Mouse (Mus musculus) 3134 (cell line): Measurements from ENCODE around the gene Ganc.

ENCODE experiments used
- DNase-seq: peaks from one replicate; pipeline ENCODE4 v3.0.0-alpha.2; 2011; ENCODE audit warnings: low spot score; ENCODE audit not compliant: insufficient read length; ENCODE audit errors: extremely low read depth

The Ganc gene

DNA sequence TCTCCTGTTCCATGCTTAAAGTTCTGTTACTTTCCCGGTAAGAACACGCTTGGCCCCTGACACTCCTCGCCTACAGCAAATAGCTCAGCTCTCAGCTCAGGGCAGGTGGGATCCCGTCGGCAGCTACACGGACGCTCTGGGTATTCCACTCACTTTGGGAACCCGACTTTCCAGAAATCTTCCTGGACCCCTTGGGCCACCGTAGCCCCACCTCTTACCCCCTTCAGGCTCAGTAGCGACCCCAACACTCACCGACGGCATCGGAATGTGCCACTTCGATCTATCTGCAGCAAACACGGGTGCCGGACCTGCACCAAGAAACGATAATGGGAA lies at the start of gene Ganc:
TSS of gene Ganc (plus strand) at position 244 of the 333 bp plus-strand sequence.
- no peak for DNase-seq

DNA sequence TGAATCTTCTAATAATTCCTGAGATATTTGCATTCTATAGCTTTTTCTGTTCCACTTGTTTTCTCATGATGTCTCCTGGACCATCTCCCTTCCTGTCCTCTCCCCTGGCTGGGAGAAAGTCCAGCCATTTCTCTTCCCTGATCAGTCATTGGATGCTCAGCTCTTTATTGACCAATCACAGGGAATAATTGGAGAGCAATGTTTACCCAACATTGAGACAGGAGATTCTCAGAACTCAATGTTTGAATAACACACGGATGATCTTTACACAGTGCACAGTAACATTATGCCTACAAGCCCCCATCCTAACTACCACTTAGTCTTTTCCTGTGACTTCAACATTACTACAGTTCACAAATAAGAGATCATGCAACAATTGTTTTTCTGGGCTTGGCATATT lies 43.3 kb upstream of the Ganc start:
- no peak for DNase-seq

DNA sequence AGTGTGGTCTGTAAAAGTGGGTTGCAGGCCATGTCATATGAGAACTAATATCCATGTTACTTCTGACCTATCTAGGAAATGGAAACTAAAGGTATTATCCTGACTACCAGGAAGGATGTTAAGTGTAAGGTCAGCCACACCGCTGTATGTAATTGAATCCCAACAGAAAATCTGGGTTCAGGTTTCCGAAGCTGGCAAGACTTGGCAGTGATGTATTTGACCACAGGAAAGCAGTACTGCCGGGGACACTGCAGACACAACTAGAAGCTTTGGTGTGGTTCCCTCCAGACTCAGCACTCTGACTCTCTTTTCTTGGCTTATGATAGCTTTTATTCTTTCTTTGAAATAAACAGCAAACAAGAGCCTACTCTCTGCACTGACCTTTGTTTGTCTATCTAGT lies 37.2 kb upstream of the Ganc start:
- DNase-seq, result no peak

DNA sequence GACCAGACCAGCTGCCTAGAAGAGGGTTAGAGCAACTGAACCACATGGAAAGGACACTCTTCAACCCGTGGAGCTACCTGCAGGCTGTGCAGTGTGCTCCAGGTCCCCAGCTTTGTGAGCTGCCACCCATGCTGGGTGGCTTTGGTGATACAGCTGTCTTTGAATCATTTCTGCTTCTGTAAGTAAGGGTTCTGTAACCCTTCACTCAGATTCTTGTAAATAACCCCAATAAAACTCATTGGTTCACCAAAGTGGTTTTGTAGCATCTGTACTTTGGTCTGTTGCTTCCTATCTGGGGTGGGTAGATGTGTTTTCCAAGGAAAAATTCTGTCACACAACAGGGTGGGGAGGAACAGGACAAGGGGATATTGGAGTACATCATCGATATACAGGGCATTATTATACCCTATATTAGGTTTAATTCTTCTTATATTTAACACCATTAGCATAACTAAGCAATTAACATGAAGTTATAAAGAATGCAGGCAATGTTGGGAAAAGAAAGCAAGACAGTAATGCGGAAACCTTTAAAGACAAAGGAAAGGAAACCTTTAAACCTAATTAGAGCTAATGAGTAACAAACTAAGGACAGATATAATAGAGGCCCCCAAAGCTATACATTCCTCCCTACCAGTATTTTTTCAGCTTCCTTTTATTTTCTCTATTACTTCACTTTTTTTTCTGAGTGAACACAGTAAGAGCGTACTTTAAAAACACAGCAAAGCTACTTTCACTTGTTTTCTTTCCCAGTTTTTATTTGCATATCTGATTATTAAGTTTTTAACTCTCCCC lies 36.1 kb upstream of the Ganc start:
- DNase-seq, result no peak

- DNase-seq, result no peak
Measured at GRCm38 (mm10) chr2:120373858-120374257, 29.8 kb upstream of the Ganc start.

GRCm38 (mm10) chr2:120386264-120386663 lies 17.4 kb upstream of the Ganc start:
- DNase-seq, result no peak

GRCm38 (mm10) chr2:120387291-120387690 lies 16.4 kb upstream of the Ganc start:
- no peak for DNase-seq

GRCm38 (mm10) chr2:120389376-120389775 lies 14.3 kb upstream of the Ganc start:
- no peak for DNase-seq

DNA sequence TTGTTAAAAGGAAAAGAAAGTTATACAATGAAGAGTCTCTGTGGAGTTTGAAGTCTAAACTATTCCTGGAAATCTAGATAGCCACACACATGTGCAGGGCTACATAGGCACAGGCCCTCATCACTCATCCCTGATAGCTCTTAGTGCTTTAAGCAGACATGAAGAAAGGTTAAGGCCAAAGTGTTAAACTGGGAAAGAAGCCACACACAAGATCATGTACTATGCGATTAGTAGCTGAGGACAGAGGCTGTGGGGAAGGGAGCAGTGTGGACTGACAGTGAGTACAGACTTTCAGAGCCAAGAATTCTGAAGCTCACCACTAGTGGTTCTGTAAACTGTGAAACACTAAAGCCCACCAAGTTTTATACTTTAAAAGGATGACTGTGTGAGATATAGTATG lies 12.8 kb upstream of the Ganc start:
- DNase-seq, result no peak

GRCm38 (mm10) chr2:120392406-120392805 lies 11.3 kb upstream of the Ganc start:
- no peak for DNase-seq

DNA sequence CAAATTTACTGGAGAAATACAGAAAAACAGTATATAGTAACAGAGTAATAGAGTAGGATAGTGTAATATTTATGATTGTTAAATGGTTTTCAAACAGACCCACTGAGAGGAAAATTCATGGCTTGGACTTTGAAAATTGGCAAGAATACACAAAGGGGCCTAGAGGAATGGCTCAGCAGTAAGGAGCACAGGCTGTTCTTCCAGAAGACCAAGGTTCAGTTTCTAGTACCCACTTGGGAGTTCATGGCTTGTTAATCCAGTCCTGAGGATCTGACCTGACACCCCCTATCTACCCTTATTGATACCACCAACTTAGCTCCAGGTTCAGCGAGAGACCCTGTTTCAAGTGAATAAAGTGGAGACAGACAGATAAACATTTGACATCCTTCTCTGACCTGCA lies 5.7 kb upstream of the Ganc start:
- DNase-seq, result no peak

DNA sequence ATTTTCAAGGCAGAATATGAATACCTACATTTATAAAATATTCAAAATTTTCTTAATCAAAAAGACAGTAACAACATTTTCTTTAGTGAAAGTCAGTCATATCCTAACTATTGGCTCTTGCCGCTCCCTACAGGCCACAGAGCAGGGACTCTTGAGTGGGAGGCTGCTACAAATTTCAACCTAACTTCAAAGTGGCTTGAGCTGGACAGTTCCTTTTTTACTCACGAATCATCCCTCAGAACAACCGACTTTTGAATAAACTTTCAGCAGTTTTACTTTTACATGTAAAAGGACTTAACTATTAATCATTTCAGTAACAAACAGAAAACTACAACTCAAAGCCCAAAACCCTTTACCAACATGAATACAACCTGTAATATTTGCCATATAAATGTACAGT lies 883 bp upstream of the Ganc start:
- DNase-seq, result no peak

DNA sequence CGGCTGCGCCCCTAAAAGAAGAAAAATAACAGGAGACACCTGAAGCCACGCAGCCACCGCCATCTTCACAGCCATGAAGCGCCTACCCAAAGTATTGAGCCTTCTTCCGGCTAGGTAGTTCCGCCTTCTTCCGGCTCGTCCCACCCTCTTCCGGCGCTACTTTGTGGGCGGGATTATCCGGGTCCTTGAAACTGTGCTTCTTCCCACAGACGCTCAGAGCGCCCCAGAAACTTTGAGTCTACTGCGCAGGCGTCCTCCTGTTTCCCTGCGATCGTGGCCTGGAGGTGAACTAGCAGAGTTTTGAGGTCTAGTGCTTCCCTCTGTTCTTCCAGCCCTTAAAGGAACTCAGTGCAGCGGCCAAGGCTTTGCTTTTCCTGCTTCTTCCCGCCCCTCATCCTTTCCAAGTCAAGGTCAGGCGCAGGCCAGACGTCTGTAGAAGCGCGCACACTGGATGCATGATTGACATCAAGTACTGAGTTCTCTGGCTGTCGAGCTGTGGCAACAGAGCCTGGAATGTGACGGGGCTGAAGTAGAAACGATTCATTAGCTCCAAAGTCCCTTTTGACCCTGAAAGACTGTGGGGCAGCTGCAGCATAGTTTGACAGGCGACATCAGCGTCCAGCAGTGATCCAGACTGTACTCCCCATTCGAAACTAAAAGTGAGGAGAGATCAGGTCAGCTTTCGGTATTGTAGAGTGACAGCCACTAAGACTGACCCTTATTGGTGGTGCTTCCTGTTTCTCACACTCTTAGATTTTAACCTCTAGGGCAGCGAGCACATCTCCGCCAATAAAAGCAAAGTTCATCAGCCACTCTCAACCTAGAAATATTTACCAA lies 508 bp downstream of the Ganc start, which contains the start of gene Tmem87a:
TSS of gene Tmem87a (minus strand) at position 128 of the 837 bp plus-strand sequence.
- peak; percentile 89 for DNase-seq

- peak; percentile 5 for DNase-seq
Measured at GRCm38 (mm10) chr2:120404823-120405765, 1.4 kb downstream of the Ganc start.

DNA sequence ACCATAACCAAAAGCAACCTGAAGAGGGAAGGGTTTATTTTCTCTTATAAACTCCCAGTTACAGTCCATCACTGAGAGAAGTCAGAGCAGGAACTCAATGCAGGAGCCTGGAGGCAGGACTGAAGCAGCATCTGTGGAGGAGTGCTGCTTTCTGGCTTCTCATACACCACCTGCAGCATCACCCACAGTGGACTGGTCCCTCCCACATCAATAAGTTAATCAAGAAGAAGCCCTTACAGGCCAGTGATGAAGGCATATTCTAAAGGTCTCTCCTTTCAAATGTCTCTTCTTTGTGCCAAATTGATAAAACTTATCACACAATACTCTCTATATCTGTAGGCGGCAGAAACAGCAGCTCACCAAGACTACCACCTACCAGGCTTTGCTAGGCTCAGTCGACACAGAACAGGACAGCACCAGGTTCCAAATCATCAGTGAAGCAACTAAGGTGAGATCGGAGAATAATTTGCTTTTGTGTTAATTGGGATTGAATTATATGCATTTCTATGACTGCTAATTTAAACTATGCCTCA lies 7.5 kb downstream of the Ganc start:
- DNase-seq, result no peak

DNA sequence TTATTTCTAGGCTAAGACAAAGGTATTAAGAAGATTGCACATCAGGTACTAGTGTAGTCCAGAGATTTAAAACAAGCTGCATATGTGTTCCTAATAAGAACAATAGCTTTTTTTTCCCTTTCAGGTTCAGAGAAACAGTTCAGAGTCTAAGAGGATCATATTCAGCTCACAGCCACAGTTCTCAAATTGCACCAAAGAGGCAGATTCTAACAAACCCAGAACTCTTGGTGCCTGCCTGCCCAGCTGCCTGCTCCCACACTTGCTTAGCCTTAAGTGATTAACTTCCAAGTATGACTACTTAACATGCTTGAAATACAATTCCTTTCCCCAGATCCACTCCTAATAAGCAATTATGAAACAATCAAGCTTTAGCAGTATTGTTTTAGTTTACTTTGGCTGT lies 10.4 kb downstream of the Ganc start:
- DNase-seq, result no peak

DNA sequence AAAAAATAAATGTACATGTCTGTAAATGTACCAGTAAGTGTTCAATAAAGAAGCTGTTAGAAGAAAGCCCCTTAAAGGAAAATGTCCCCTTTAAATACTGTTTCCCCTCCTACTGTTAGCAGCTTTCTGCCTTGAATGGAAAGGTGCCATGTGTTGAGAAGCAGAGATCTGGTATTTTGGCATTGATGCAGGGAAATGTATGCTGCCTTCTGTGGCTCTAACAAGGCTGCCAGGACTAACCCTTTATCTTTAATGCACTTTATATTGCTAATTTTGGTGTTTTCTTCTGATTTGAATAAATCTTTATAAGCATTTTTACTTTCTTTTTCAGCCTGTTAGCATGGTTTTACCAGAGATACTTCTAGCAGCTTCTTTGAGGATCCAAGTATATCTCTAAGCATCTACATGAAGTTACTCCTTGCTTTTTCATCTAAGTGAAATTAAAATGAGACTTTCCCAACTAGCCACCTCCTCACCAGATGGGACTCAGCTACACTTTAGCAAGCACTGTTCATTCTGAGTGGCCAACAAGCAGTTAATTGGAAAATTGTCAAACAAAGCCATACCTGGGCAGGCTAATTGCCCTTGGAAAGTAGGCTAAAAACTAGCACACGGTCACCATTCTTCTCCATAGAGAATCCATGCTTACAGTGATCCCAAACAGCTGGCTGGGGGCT lies 11.2 kb downstream of the Ganc start:
- DNase-seq, result no peak

DNA sequence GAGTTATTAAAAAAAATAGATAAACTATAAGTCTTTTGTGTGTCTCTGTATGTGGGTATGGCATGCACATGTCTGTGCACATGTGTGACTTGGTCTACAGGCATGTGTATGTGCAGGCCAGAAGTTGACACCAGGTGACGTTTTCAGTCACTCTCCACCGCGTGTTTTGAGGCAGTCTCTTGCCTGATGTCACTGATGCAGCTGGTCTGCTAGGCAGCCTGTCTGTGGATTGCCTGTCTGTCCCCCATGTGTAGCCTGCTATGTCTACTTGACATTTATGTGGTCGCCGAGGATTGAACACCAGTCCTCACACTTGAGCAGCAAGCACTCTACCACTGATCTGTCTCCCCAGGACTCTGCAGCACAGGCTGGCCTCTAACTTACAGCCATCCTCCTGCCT lies 20.7 kb downstream of the Ganc start:
- DNase-seq, result no peak

DNA sequence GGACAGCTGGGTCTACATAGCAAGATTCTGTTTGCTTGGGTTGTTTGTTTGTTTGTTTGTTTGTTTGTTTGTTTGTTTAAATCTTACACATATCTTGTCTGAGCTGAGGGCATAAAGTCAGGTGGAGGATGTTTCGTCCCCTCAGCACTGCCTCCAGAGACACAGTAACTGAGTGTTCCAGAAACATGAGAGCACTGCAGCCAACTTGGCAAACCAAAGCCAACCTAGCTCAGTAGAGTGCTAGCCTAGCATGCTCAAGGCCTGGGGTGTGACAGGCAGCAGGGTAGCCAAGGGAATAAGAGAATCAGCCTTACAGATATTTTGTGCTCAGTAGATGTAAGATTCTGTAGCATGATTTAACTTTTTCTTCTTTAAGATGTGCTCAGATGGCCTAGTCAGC lies 40.8 kb downstream of the Ganc start:
- DNase-seq, result no peak

- DNase-seq, result no peak
Measured at GRCm38 (mm10) chr2:120446373-120446772, 42.7 kb downstream of the Ganc start.
